Mouse (Mus musculus): ENCODE measurements around the gene Fgb.

- no peak for TF ChIP-seq USF1 (IDR thresholded peaks at IDR 0.05; ENCODE audit: low read depth)
- TF ChIP-seq SRF (IDR thresholded peaks at IDR 0.05; ENCODE audit: control insufficient read depth, insufficient read length, low read depth): no peak
- TF ChIP-seq POLR2A (IDR thresholded peaks at IDR 0.05; ENCODE audit: insufficient read length, low read depth): no peak
- TF ChIP-seq POLR2AphosphoS2 (IDR thresholded peaks at IDR 0.05; ENCODE audit: insufficient read length, low read depth): no peak
- no peak for TF ChIP-seq TCF12 (IDR thresholded peaks at IDR 0.05; ENCODE audit: insufficient read depth, poor library complexity, severe bottlenecking)
- TF ChIP-seq E2F4 (IDR thresholded peaks at IDR 0.05; ENCODE audit: insufficient read depth): no peak
Measured at GRCm38 (mm10) chr3:83007557-83007956, 42.1 kb downstream of the Fgb start, which contains the start of gene Fgg.
